In the genomic region with DNA sequence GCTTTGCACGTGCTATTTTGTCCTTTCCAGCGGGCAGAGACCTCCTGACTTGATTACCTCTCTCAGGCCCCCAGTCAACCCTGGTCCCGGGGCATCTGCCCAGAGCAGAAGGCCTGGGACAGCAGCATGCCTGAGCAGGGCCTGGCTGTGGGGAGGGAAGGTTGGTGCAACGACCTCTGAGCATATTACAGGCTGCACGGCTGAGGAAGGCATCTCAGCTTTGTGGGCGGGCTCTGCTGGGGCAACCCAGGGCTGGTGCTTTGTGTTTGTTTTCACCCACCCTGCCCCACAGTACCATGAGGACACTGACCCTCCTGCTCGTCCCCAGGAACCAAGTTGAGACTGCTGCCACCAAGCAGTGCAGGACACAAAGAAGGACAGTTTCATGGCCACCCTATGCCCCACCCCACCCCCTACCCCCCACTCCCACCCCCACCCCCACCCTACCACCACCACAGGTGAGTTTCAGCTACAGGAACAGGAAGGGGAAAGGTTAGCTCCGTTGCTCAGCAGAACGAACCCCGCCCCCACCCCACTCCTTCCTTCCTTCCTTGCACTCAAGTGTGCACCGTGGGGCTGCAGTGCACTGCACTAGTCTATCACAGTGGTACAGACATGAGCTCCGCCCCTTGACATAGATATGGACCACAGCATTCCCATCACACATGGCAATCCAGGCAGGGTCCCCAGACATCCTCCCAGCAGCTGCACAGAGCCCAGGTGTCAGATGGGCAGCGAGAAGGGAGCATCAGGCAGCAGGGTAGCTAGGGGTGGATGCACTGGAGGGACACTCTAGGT, we compare ENCODE assay signal across 9 mouse cellular contexts. TPM values are rescaled to one million over a fixed set of nuclear protein-coding genes. Genes with fewer than 3 reads are reported as not detected.
A peak's percentile ranks its signal among the peaks of the same experiment; 100 is the strongest.
DNase-seq lines count a peak whose midpoint lies in the region; ATAC-seq and TF ChIP-seq lines count a peak whose summit lies in the region.
"Had no signal": no experiment of that assay in that cellular context is flagged by ENCODE, and none has a peak within 500 bp of the region (broad histone marks: within the 10 kb centered on the region; RNA-seq: fewer than 3 reads in every experiment).

No protein-coding gene starts in this region.

- ATAC-seq in heart, embryonic 15.5 days (replicated peaks; ENCODE audit: insufficient number of reproducible peaks, insufficient read depth, low FRiP score, low read depth), result peak; percentile 43; the same call in 1 of the 2 replicates
- peak; percentile 42; the same call in 1 of the 2 replicates for ATAC-seq in granulocyte monocyte progenitor cell, adult 5-6 weeks (replicated peaks; ENCODE audit: poor library complexity, severe bottlenecking)

- TF ChIP-seq CTCF in ES-Bruce4 (IDR thresholded peaks at IDR 0.05; ENCODE audit: low read depth, low read length), result no peak

- peak overlapping the region; percentile 41; the same call in 1 of the 2 replicates for H3K9ac ChIP-seq in heart, embryonic 15.5 days
- 0 out of 2 replicates have a peak overlapping the region, but pooled peaks have one; percentile 15 for H3K9ac ChIP-seq in ES-Bruce4 (ENCODE audit: low read depth, poor library complexity, severe bottlenecking)
- H3K9ac ChIP-seq: neural tube, embryonic 13.5 days had no signal

- TF ChIP-seq POLR2A in ES-Bruce4 (IDR thresholded peaks at IDR 0.05; ENCODE audit: insufficient read depth, low read length), result no peak

- no peak for DNase-seq in heart, adult 8-10 months (ENCODE audit: low spot score)
- DNase-seq in spleen, adult 12 weeks (ENCODE audit: low spot score), result peak; percentile 38
- no peak for DNase-seq in cerebellum, adult 11-12 months
- no peak for DNase-seq in layer of hippocampus, adult 9-11 months
- no peak for DNase-seq in embryo, embryonic 10 days (ENCODE audit: low spot score)

- H3K27ac ChIP-seq in heart, embryonic 15.5 days, result no peak overlapping the region
- H3K27ac ChIP-seq in ES-Bruce4 (ENCODE audit: insufficient read depth, low read length), result peak overlapping the region; percentile 86
- H3K27ac ChIP-seq: neural tube, embryonic 13.5 days had no signal

- peaks cover 25% of the 10 kb centered on the region for H3K4me1 ChIP-seq in heart, embryonic 15.5 days (replicated peaks)
- peaks cover 14% of the 10 kb centered on the region for H3K4me1 ChIP-seq in ES-Bruce4 (ENCODE audit: control insufficient read depth, insufficient read depth, low read length)

- 0 out of 2 replicates have a peak, but pooled peaks have one; percentile 22 for TF ChIP-seq EP300 in ES-Bruce4 (IDR thresholded peaks at IDR 0.05; ENCODE audit: insufficient read depth, low read depth, low read length)

- no peak overlapping the region for H3K4me2 ChIP-seq in heart, embryonic 15.5 days
- H3K4me2 ChIP-seq: neural tube, embryonic 13.5 days had no signal

- H3K27me3 ChIP-seq in heart, embryonic 15.5 days, result no peaks in the 10 kb centered on the region
- no peaks in the 10 kb centered on the region for H3K27me3 ChIP-seq in ES-Bruce4 (ENCODE audit: control insufficient read depth, insufficient read depth, low read length, poor library complexity, severe bottlenecking)
- H3K27me3 ChIP-seq: neural tube, embryonic 13.5 days had no signal

- H3K4me3 ChIP-seq in heart, embryonic 15.5 days, result no peak overlapping the region
- H3K4me3 ChIP-seq in ES-Bruce4 (ENCODE audit: low read depth, low read length), result peak overlapping the region; percentile 2; the same call in 1 of the 2 replicates
- H3K4me3 ChIP-seq: neural tube, embryonic 13.5 days had no signal

- no peaks in the 10 kb centered on the region for H3K36me3 ChIP-seq in heart, embryonic 15.5 days
- no peaks in the 10 kb centered on the region for H3K36me3 ChIP-seq in ES-Bruce4 (ENCODE audit: control insufficient read depth, insufficient read depth, low read length, poor library complexity, severe bottlenecking)
- H3K36me3 ChIP-seq: neural tube, embryonic 13.5 days had no signal

- H3K9me3 ChIP-seq in heart, embryonic 15.5 days (replicated peaks), result no peaks in the 10 kb centered on the region
- no peaks in the 10 kb centered on the region for H3K9me3 ChIP-seq in ES-Bruce4 (replicated peaks; ENCODE audit: control insufficient read depth, insufficient read depth, low read length, poor library complexity, severe bottlenecking)
- H3K9me3 ChIP-seq: neural tube, embryonic 13.5 days had no signal

- 36% methylated on average over 13 of the region's 13 CpGs for WGBS in heart, embryonic 15.5 days

RNA-seq across cellular contexts. Expression of a gene that starts 34.3 kb away (rescaled TPM):
- polyA plus RNA-seq in heart, embryonic 15.5 days (2015; fragmentation: Nextera tagmentation; extraction: Ambion mirVana), result 16.4 and 22.5 TPM in 2 replicates
- total RNA-seq in heart, adult 8-10 months (2022), result 10 to 100 TPM; 19.0 to 34.0 (median 30.2) TPM
- polyA plus RNA-seq in ES-Bruce4 (2011; ENCODE audit: insufficient read depth, insufficient read length, low read depth, missing spikeins), result 45.1 and 48.4 TPM in 2 replicates
- total RNA-seq in granulocyte monocyte progenitor cell, adult 5-6 weeks (2014; fragmentation: Nextera tagmentation), result 9.1 and 12.1 TPM in 2 replicates
- 9.2 and 10.8 TPM in 2 replicates for total RNA-seq in granulocyte monocyte progenitor cell, adult 5-6 weeks (2017)
